Mouse (Mus musculus): Measurements from ENCODE around the gene Scarf1. TPM values are rescaled to one million over a fixed set of nuclear protein-coding genes. Genes with fewer than 3 reads are reported as not detected.
A peak's percentile ranks its signal among the peaks of the same experiment; 100 is the strongest.

Scarf1 gene
- polyA plus RNA-seq, 1 experiment from 2014 or later, result 3.2 TPM

GRCm38 (mm10) chr11:75509741-75510626 lies 3.4 kb upstream of the Scarf1 start, which contains the start of gene Rilp:
TSS of gene Rilp (plus strand) at chr11:75510094.
- Histone ChIP-seq H3K36me3 (ENCODE audit: control insufficient read depth, insufficient read depth) (peaks cover 39% of the 10 kb centered on the region), H3K27me3 (replicated peaks; ENCODE audit: control insufficient read depth, insufficient read depth, low read length) (no peaks in the 10 kb centered on the region), H3K4me1 (replicated peaks; ENCODE audit: control insufficient read depth, insufficient read depth, low read length) (no peaks in the 10 kb centered on the region; the same call in 1 of the 2 replicates), H3K4me3 (ENCODE audit: low read depth, low read length) (peak within 1 kb of the TSS; percentile 41), H3K9me3 (ENCODE audit: control insufficient read depth) (no peaks in the 10 kb centered on the region), H3K27ac (ENCODE audit: low read depth, low read length) (peak within 1 kb of the TSS; percentile 91), H3K4me2 (replicated peaks; ENCODE audit: low read depth) (peak within 1 kb of the TSS; percentile 83), H3K9ac (ENCODE audit: low read depth, low read length) (peak within 1 kb of the TSS; percentile 60)
- ATAC-seq, result peak; percentile 71
- TF ChIP-seq CTCF (IDR thresholded peaks at IDR 0.05; ENCODE audit: low read depth), result peak; percentile 42
- WGBS, result 1% methylated on average over 43 of the region's 43 CpGs

GRCm38 (mm10) chr11:75510627-75510993 lies 2.7 kb upstream of the Scarf1 start:
- 1% methylated on average over 24 of the region's 24 CpGs for WGBS
- no peaks in the 10 kb centered on the region for H3K27me3 ChIP-seq (replicated peaks; ENCODE audit: control insufficient read depth, insufficient read depth, low read length)
- no peaks in the 10 kb centered on the region for H3K9me3 ChIP-seq (ENCODE audit: control insufficient read depth)
- TF ChIP-seq CTCF (IDR thresholded peaks at IDR 0.05; ENCODE audit: low read depth), result peak; percentile 99
- H3K4me2 ChIP-seq (replicated peaks; ENCODE audit: low read depth), result peak overlapping the region; percentile 83
- peak overlapping the region; percentile 91 for H3K27ac ChIP-seq (ENCODE audit: low read depth, low read length)
- peaks cover 34% of the 10 kb centered on the region for H3K36me3 ChIP-seq (ENCODE audit: control insufficient read depth, insufficient read depth)
- peak overlapping the region; percentile 41 for H3K4me3 ChIP-seq (ENCODE audit: low read depth, low read length)
- H3K4me1 ChIP-seq (replicated peaks; ENCODE audit: control insufficient read depth, insufficient read depth, low read length), result no peaks in the 10 kb centered on the region; the same call in 1 of the 2 replicates
- peak overlapping the region; percentile 60 for H3K9ac ChIP-seq (ENCODE audit: low read depth, low read length)
- ATAC-seq, result peak; percentile 82

- Histone ChIP-seq H3K4me3 (ENCODE audit: low read depth, low read length) (no peak overlapping the region), H3K4me1 (replicated peaks; ENCODE audit: control insufficient read depth, insufficient read depth, low read length) (no peaks in the 10 kb centered on the region; the same call in 1 of the 2 replicates), H3K36me3 (ENCODE audit: control insufficient read depth, insufficient read depth) (peaks cover 28% of the 10 kb centered on the region), H3K27ac (ENCODE audit: low read depth, low read length) (no peak overlapping the region), H3K4me2 (replicated peaks; ENCODE audit: low read depth) (no peak overlapping the region), H3K27me3 (replicated peaks; ENCODE audit: control insufficient read depth, insufficient read depth, low read length) (no peaks in the 10 kb centered on the region), H3K9me3 (ENCODE audit: control insufficient read depth) (no peaks in the 10 kb centered on the region), H3K9ac (ENCODE audit: low read depth, low read length) (no peak overlapping the region)
- 78% methylated on average over 6 of the region's 6 CpGs for WGBS
- TF ChIP-seq CTCF (IDR thresholded peaks at IDR 0.05; ENCODE audit: low read depth), result no peak
- ATAC-seq, result no peak
These were observed 2.1 kb upstream of the Scarf1 start for GRCm38 (mm10) chr11:75511213-75511612.

- 82% methylated on average over 9 of the region's 9 CpGs for WGBS
- no peak overlapping the region for H3K4me2 ChIP-seq (replicated peaks; ENCODE audit: low read depth)
- peaks cover 18% of the 10 kb centered on the region for H3K36me3 ChIP-seq (ENCODE audit: control insufficient read depth, insufficient read depth)
- no peak for TF ChIP-seq CTCF (IDR thresholded peaks at IDR 0.05; ENCODE audit: low read depth)
- ATAC-seq, result no peak
- H3K9ac ChIP-seq (ENCODE audit: low read depth, low read length), result no peak overlapping the region
- no peak overlapping the region for H3K4me3 ChIP-seq (ENCODE audit: low read depth, low read length)
- H3K4me1 ChIP-seq (replicated peaks; ENCODE audit: control insufficient read depth, insufficient read depth, low read length), result no peaks in the 10 kb centered on the region; the same call in 1 of the 2 replicates
- H3K27me3 ChIP-seq (replicated peaks; ENCODE audit: control insufficient read depth, insufficient read depth, low read length), result no peaks in the 10 kb centered on the region
- H3K9me3 ChIP-seq (ENCODE audit: control insufficient read depth), result no peaks in the 10 kb centered on the region
- H3K27ac ChIP-seq (ENCODE audit: low read depth, low read length), result no peak overlapping the region
These were observed 880 bp upstream of the Scarf1 start for GRCm38 (mm10) chr11:75512301-75513018.

DNA sequence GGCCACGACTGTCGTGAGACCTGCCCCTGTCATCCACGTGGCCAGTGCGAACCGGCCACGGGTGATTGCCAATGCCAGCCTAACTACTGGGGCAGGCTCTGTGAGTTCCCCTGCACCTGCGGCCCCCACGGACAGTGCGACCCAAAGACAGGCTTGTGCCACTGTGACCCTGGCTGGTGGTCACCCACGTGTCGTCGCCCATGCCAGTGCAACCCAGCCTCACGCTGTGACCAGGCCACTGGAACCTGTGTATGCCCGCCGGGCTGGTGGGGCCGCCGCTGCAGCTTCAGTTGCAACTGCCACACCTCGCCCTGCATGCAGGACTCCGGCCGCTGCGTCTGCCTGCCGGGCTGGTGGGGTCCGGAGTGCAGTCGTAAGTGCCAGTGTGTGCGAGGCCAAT lies 1.8 kb downstream of the Scarf1 start:
- Histone ChIP-seq H3K36me3 (ENCODE audit: control insufficient read depth, insufficient read depth) (no peaks in the 10 kb centered on the region; the same call in 1 of the 2 replicates), H3K4me3 (ENCODE audit: low read depth, low read length) (no peak overlapping the region), H3K4me1 (replicated peaks; ENCODE audit: control insufficient read depth, insufficient read depth, low read length) (no peaks in the 10 kb centered on the region; the same call in 1 of the 2 replicates), H3K4me2 (replicated peaks; ENCODE audit: low read depth) (no peak overlapping the region), H3K27me3 (replicated peaks; ENCODE audit: control insufficient read depth, insufficient read depth, low read length) (no peaks in the 10 kb centered on the region), H3K9ac (ENCODE audit: low read depth, low read length) (no peak overlapping the region), H3K27ac (ENCODE audit: low read depth, low read length) (no peak overlapping the region), H3K9me3 (ENCODE audit: control insufficient read depth) (no peaks in the 10 kb centered on the region)
- no peak for TF ChIP-seq CTCF (IDR thresholded peaks at IDR 0.05; ENCODE audit: low read depth)
- ATAC-seq, result no peak
- WGBS, result 87% methylated on average over 25 of the region's 25 CpGs

All from intestine, postnatal 0 days (tissue).